Mouse (Mus musculus): ENCODE measurements around the gene Sobp. TPM values are rescaled to one million over a fixed set of nuclear protein-coding genes. Genes with fewer than 3 reads are reported as not detected.

The Sobp gene
- polyA plus RNA-seq, 1 experiment from 2014 or later, result 10.0 TPM

DNA sequence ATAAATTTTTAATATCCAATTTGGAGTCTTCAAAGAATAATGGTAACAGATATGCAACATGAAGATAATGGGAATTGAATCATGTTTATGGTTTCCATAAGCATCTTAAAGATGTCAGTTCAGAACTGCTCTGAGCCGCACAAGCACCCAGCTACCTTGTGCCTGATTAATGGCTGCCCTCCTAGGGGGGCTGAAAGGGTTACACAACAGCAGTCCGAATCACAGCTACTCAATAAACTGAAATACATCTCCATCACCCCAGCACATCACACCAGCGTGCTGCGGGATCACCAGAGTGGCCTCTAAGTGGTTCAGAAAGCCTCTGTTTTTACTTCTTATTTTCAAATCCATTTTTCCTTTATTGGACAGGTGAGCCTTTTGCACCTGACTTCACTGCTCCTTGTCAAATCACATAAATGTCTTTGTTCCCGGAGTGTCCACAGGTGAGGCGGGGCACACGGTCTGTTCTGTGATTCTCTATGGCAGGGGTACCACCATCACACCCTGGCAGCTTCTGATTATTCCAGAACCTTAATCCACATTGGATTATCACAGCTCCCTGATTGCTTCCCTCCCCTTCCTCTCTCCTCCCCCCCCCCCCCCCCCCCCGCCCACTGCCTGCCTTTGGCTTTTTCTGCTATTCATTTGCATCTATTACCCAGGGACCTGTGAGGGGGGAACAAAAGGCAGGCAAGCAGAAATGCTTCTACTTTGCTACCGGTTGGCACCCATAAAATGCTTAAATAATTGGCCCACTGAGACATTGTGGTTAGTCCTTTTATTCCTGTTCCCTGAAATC, 90.8 kb downstream of the Sobp start:
- H3K27me3 ChIP-seq (replicated peaks), result no peaks in the 10 kb centered on the region
- no peak overlapping the region for H3K4me2 ChIP-seq
- 28% methylated on average over 8 of the region's 9 CpGs for WGBS

DNA sequence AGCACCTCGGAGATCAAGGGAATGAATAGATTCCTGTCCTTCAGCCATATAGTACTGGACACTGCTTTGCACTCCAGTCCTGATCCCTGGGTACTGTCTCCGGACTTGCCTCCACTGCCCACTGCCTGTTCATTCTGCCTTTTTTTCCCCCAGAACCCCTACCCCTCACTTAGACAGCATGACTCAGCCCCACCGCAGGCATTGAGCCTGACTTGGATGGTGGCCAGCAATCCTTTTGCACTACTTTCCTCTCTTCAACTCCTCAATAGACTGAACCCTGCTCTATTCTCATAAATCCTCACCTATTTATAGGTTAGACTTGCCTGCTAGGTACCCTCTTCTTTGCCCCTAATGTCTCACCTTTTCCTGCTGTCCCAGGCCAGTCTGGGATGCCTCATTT, 93.0 kb downstream of the Sobp start:
- WGBS, result 58% methylated on average over 3 of the region's 3 CpGs
- no peaks in the 10 kb centered on the region for H3K9me3 ChIP-seq (replicated peaks)

More for the DNA sequence above, 90.8 kb downstream of the Sobp start:
- Histone ChIP-seq H3K9me3 (replicated peaks) (no peaks in the 10 kb centered on the region), H3K36me3 (peaks cover 3% of the 10 kb centered on the region; the same call in 1 of the 2 replicates), H3K4me3 (replicated peaks) (no peak overlapping the region), H3K9ac (replicated peaks) (no peak overlapping the region), H3K4me1 (peaks cover 38% of the 10 kb centered on the region), H3K27ac (replicated peaks) (peak overlapping the region; percentile 61)
- ATAC-seq (ENCODE audit: low FRiP score), result peak; percentile 34; the same call in 1 of the 2 replicates

DNA sequence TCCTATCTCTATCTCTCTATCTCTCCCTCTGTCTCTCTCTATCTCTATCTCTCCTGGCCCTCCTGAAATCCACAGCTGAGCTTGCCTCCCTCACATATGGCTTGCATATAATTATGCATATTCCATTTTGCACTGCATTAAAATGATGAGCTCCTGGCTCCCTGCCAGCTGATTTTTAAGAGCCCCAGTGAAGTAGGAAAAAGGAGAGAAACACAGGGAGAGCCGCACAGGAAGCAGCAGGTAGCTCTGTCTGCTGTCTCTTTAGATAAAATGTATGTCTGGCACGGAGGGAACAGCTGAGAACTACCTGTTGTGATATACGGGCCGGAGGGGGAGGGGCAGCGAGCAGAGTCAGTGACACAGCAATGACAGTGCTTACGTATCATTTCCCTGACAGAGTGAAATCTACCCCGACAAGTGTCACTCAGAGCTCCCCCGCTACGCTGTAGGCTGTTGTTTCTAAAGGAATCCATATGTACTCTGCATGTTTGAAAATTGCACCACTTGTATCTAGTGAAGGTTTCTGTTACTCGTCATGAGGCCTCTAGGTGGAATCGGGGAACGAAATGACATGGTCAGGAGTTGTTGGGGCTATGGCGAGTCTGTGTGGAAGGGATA, 98.7 kb downstream of the Sobp start:
- Histone ChIP-seq H3K4me2 (no peak overlapping the region), H3K27ac (replicated peaks) (no peak overlapping the region)
- WGBS, result 59% methylated on average over 13 of the region's 13 CpGs

More for the DNA sequence above, 93.0 kb downstream of the Sobp start:
- Histone ChIP-seq H3K36me3 (no peaks in the 10 kb centered on the region), H3K4me3 (replicated peaks) (no peak overlapping the region), H3K27me3 (replicated peaks) (no peaks in the 10 kb centered on the region), H3K9ac (replicated peaks) (no peak overlapping the region), H3K4me1 (peaks cover 31% of the 10 kb centered on the region), H3K4me2 (no peak overlapping the region), H3K27ac (replicated peaks) (no peak overlapping the region)
- no peak for ATAC-seq (ENCODE audit: low FRiP score)

DNA sequence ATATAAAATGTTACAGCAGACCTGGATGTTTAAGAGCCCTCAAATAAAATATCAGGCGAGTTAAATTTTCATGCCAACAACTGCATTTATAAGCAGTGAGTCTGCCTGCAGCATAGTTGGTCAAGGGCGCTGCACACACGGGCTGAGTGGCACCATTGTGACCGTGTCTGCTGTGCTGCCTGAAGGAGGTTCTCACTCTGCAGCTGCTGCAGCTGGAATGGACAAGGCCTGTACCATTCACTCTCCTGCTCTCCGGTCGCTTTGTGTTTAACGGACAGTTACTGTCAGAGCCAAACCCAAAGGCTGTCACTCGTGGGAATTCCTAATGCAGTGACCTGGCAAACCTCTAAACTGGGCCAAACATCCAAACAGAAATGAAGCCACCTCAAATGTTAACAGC, 101.0 kb downstream of the Sobp start:
- peaks cover 5% of the 10 kb centered on the region; the same call in 1 of the 2 replicates for H3K36me3 ChIP-seq
- ATAC-seq (ENCODE audit: low FRiP score), result 0 out of 2 replicates have a peak, but pooled peaks have one; percentile 43
- H3K9ac ChIP-seq (replicated peaks), result no peak overlapping the region
- 35% methylated on average over 8 of the region's 8 CpGs for WGBS
- H3K27me3 ChIP-seq (replicated peaks), result no peaks in the 10 kb centered on the region
- no peak overlapping the region for H3K4me3 ChIP-seq (replicated peaks)
- H3K4me1 ChIP-seq, result peaks cover 32% of the 10 kb centered on the region
- no peak overlapping the region for H3K4me2 ChIP-seq
- H3K27ac ChIP-seq (replicated peaks), result 0 out of 2 replicates have a peak overlapping the region, but pooled peaks have one; percentile 38
- no peaks in the 10 kb centered on the region for H3K9me3 ChIP-seq (replicated peaks)

More for the DNA sequence above, 98.7 kb downstream of the Sobp start:
- peak; percentile 28; the same call in 1 of the 2 replicates for ATAC-seq (ENCODE audit: low FRiP score)
- H3K4me3 ChIP-seq (replicated peaks), result no peak overlapping the region
- H3K9me3 ChIP-seq (replicated peaks), result no peaks in the 10 kb centered on the region
- H3K9ac ChIP-seq (replicated peaks), result no peak overlapping the region
- peaks cover 32% of the 10 kb centered on the region for H3K4me1 ChIP-seq
- no peaks in the 10 kb centered on the region for H3K36me3 ChIP-seq
- H3K27me3 ChIP-seq (replicated peaks), result no peaks in the 10 kb centered on the region

DNA sequence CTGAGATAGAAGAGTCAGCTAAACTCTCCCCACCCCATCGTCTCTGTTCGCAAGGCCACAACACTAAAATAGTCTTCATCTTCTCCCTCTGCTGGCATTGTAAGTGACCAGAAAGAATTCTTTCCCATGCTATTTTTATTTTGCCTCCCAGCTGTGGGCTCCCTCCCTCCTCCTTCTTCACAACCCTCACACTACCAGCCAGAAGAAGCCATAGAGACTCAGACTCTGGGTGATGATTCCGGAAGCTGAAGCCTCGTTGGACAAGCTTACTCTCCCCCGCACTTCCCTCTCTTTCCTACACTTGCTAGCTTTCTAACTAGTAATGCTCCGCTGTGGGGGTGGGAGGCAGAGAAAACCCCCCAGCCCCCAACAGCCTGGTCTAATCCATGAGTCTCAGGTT, 103.4 kb downstream of the Sobp start:
- Histone ChIP-seq H3K9me3 (replicated peaks) (no peaks in the 10 kb centered on the region), H3K4me2 (no peak overlapping the region), H3K27ac (replicated peaks) (no peak overlapping the region), H3K4me1 (peaks cover 27% of the 10 kb centered on the region), H3K4me3 (replicated peaks) (no peak overlapping the region), H3K9ac (replicated peaks) (no peak overlapping the region), H3K36me3 (peaks cover 14% of the 10 kb centered on the region), H3K27me3 (replicated peaks) (no peaks in the 10 kb centered on the region)
- WGBS, result 94% methylated on average over 6 of the region's 6 CpGs
- no peak for ATAC-seq (ENCODE audit: low FRiP score)

DNA sequence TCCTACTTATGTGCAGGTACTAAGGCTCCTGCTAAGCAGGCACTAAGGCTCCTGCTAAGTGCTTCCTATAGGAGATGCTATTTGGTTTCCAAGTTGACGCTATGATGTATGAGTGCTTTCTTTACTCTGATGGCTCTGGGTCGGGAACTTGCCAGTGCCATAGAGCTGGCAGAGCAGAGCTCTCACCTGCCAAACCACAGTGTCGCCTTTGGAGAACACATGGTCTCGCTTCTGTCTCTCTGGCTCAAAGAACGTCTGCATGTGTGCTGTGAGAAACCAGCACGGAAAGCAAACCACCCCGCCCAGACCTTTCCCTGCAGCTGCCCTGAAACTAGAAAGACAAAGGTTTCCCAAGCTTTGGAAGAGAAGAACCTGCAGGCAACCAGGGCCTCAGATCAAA, 109.0 kb downstream of the Sobp start:
- Histone ChIP-seq H3K27ac (replicated peaks) (no peak overlapping the region), H3K4me2 (no peak overlapping the region), H3K27me3 (replicated peaks) (no peaks in the 10 kb centered on the region), H3K9me3 (replicated peaks) (no peaks in the 10 kb centered on the region), H3K4me1 (peaks cover 7% of the 10 kb centered on the region), H3K36me3 (peaks cover 19% of the 10 kb centered on the region), H3K4me3 (replicated peaks) (no peak overlapping the region), H3K9ac (replicated peaks) (no peak overlapping the region)
- no peak for ATAC-seq (ENCODE audit: low FRiP score)
- 83% methylated on average over 7 of the region's 7 CpGs for WGBS

DNA sequence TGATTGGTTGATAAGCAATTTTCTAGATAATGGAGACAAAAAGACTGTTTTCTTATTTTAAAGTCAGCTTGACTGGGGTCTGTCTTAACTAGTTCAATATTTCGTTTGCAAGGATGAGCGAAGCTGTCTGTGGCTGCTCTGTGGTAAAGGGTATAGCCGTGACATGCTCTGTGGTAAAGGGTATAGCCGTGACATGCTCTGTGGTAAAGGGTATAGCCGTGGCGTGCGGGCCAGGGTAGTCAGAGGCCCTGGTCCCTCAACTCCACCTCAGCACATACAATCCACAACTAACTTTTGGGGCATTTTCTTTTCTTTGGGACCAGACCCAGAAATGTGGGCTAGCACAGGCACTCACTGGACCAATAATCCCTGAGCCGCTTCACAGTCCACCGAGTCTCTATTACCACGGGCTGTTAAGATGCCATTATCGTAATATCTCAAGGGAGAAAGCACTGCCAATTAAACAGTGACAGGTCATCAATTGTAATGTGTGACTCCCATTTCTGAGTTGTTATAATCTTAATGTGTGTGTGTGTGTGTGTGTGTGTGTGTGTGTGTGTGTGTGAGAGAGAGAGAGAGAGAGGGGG, 112.7 kb downstream of the Sobp start:
- WGBS, result 65% methylated on average over 11 of the region's 11 CpGs
- Histone ChIP-seq H3K27ac (replicated peaks) (no peak overlapping the region), H3K27me3 (replicated peaks) (no peaks in the 10 kb centered on the region)

DNA sequence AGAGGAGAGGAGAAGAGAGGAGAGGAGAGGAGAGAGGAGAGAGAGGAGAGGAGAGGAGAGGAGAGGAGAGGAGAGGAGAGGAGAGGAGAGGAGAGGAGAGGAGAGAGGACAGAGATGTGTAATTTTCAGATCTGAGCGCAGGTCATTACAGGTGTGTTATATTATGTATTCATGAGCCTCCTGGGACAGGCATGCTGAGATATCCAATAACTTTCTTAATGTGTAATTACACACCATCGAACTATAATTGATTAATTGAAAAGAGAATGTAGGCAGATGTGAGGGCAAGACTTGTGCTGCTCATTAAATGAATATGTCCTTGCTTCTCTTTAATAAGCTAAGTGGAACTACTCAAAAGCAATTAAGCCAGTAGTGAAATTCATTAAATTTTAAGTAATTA, 118.9 kb downstream of the Sobp start:
- peaks cover 26% of the 10 kb centered on the region for H3K4me1 ChIP-seq
- H3K27me3 ChIP-seq (replicated peaks), result no peaks in the 10 kb centered on the region
- H3K4me3 ChIP-seq (replicated peaks), result no peak overlapping the region
- no peak overlapping the region for H3K4me2 ChIP-seq
- ATAC-seq (ENCODE audit: low FRiP score), result peak; percentile 59
- WGBS, result 51% methylated on average over 2 of the region's 2 CpGs
- no peaks in the 10 kb centered on the region for H3K9me3 ChIP-seq (replicated peaks)
- no peaks in the 10 kb centered on the region for H3K36me3 ChIP-seq
- no peak overlapping the region for H3K9ac ChIP-seq (replicated peaks)
- H3K27ac ChIP-seq (replicated peaks), result no peak overlapping the region

More for the DNA sequence above, 112.7 kb downstream of the Sobp start:
- ATAC-seq (ENCODE audit: low FRiP score), result peak; percentile 43; the same call in 1 of the 2 replicates
- H3K4me2 ChIP-seq, result no peak overlapping the region
- no peak overlapping the region for H3K4me3 ChIP-seq (replicated peaks)
- no peak overlapping the region for H3K9ac ChIP-seq (replicated peaks)
- H3K4me1 ChIP-seq, result peaks cover 7% of the 10 kb centered on the region
- H3K9me3 ChIP-seq (replicated peaks), result no peaks in the 10 kb centered on the region
- H3K36me3 ChIP-seq, result peaks cover 12% of the 10 kb centered on the region

DNA sequence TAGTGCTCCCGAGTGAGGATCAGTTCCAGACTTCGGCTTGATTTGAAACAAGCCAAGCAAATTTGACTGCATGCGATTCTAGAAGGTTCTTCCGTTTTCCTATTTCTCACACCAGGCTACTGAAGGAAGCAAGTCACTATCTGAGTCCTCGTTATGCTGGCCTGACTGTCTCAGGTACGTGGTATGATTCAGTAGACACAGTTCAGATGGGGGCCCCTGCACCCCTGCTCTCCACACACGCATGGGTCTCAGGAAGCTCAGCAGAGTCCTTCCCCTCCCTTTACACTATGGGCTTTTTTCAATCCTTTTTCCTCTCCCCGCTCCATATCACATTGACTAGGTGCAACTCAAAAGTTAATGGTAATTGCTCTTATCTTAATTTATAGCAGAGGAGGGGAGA, 119.6 kb downstream of the Sobp start:
- WGBS, result 66% methylated on average over 8 of the region's 8 CpGs
- H3K27me3 ChIP-seq (replicated peaks), result no peaks in the 10 kb centered on the region
- H3K36me3 ChIP-seq, result no peaks in the 10 kb centered on the region
- H3K9me3 ChIP-seq (replicated peaks), result no peaks in the 10 kb centered on the region
- peaks cover 26% of the 10 kb centered on the region for H3K4me1 ChIP-seq
- H3K4me3 ChIP-seq (replicated peaks), result no peak overlapping the region
- H3K27ac ChIP-seq (replicated peaks), result peak overlapping the region; percentile 18; the same call in 1 of the 2 replicates
- no peak overlapping the region for H3K9ac ChIP-seq (replicated peaks)
- peak; percentile 36; the same call in 1 of the 2 replicates for ATAC-seq (ENCODE audit: low FRiP score)
- no peak overlapping the region for H3K4me2 ChIP-seq

DNA sequence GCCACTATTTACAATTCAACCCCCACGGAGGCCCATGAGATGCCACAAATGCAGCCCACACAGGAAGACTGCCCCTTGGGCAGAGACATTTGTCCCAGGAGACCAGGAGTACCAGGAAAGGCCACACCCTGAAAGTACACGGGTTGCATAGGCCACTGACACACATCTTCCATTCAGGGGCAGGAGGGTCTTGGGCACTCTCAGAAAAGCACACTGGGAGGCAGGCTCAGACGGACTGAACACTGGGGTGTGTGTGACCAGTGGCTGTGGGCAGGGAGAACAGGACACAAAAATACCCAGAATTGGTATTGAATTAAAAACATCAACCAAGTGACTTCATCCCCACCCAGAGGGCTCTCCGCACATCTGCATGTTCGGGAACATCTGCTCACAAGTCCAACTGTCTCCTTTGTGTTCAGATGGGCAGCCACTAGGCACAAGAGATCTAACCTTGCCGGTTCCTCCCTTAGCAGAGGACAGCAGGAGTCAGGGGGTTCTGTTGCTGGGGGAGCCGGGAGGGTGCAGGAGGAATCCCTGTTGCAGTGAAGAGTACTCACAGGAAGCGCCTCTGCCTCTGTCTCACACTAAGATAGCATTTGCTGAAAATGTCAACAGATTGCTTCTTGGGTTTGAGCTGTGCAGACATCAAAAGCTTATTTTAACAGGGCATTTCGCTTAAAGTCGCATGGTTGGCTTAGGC, 120.3 kb downstream of the Sobp start:
- Histone ChIP-seq H3K9ac (replicated peaks) (no peak overlapping the region), H3K27me3 (replicated peaks) (no peaks in the 10 kb centered on the region), H3K4me3 (replicated peaks) (no peak overlapping the region), H3K4me2 (no peak overlapping the region), H3K4me1 (peaks cover 26% of the 10 kb centered on the region), H3K36me3 (no peaks in the 10 kb centered on the region), H3K9me3 (replicated peaks) (no peaks in the 10 kb centered on the region), H3K27ac (replicated peaks) (0 out of 2 replicates have a peak overlapping the region, but pooled peaks have one; percentile 1)
- ATAC-seq (ENCODE audit: low FRiP score), result 0 out of 2 replicates have a peak, but pooled peaks have one; percentile 16
- WGBS, result 54% methylated on average over 10 of the region's 10 CpGs

DNA sequence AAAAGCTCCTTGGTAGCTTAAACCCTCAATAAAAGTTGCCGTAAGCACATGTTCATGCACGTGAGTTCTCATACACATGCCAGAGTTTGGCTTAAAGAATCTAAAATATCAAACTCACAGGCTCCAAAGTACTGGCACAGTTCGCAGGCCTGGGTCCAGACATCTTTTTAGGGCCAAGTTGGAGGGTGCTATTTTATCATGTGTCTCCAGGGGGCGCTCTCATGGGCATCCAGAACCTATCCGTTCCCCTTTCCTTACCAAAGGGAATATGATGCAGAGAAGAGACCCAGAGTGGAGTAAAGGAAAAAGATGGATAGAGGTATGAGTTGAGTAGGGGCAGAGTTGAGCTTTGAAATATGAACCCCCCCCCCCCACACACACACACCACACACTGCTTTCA, 121.9 kb downstream of the Sobp start:
- Histone ChIP-seq H3K4me3 (replicated peaks) (no peak overlapping the region), H3K4me2 (no peak overlapping the region), H3K9ac (replicated peaks) (no peak overlapping the region), H3K4me1 (peaks cover 26% of the 10 kb centered on the region), H3K9me3 (replicated peaks) (no peaks in the 10 kb centered on the region), H3K27ac (replicated peaks) (no peak overlapping the region), H3K27me3 (replicated peaks) (no peaks in the 10 kb centered on the region), H3K36me3 (no peaks in the 10 kb centered on the region)
- ATAC-seq (ENCODE audit: low FRiP score), result no peak
- WGBS, result 59% methylated on average over 5 of the region's 5 CpGs
